Mouse (Mus musculus): ENCODE results near the gene Rcor3. TPM values are rescaled to one million over a fixed set of nuclear protein-coding genes. Genes with fewer than 3 reads are reported as not detected.

Rcor3 gene
- 25.9 and 30.9 TPM in 2 replicates for polyA plus RNA-seq (2015; fragmentation: Nextera tagmentation; extraction: Ambion mirVana)

GRCm38 (mm10) chr1:192137926-192138910 lies at the start of gene Rcor3:
TSS of gene Rcor3 (minus strand) at chr1:192138062.
- H3K4me2 ChIP-seq (replicated peaks) = peak within 1 kb of the TSS; percentile 95
- H3K4me1 ChIP-seq (replicated peaks) = peaks cover 18% of the 10 kb centered on the region
- H3K36me3 ChIP-seq = no peaks in the 10 kb centered on the region
- peak within 1 kb of the TSS; percentile 98 for H3K27ac ChIP-seq
- WGBS = under 1% methylated on average over 61 of the region's 88 CpGs
- ATAC-seq = peak; percentile 86
- peak within 1 kb of the TSS; percentile 93 for H3K9ac ChIP-seq (replicated peaks)
- no peaks in the 10 kb centered on the region for H3K9me3 ChIP-seq
- H3K4me3 ChIP-seq (replicated peaks) = peak within 1 kb of the TSS; percentile 79
- H3K27me3 ChIP-seq = no peaks in the 10 kb centered on the region

DNA sequence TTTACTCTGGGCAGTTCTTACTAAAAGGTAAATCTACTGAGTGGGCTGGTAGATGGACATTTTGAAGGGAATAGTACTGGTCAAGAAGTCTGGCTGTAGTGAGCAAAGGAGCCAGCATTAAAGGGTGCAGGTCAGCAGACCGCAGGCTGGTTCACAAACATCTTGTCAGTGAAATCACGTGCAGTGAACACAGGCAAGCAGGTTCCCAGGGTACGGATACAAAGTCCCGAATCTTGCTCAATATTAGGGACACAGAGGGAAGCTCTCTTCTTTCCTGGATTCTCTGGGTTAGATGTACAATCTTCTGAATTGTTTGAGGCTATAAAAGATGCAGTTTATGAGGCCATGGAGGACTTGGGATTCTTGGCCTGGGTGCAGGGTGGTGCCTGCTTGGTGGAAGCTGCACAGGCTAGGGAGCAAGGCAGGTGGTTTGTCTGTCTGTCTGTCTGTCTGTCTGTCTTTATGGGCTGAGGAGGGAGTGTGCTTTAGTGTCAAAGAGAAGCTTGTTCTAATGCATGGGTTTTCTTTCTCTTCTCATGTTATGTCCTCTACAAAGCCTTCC lies 43.9 kb upstream of the Rcor3 start:
- ATAC-seq = no peak
- H3K27me3 ChIP-seq = no peaks in the 10 kb centered on the region
- H3K4me3 ChIP-seq (replicated peaks) = no peak overlapping the region
- no peak overlapping the region for H3K9ac ChIP-seq (replicated peaks)
- WGBS = 85% methylated on average over 4 of the region's 4 CpGs
- no peak overlapping the region for H3K4me2 ChIP-seq (replicated peaks)
- no peak overlapping the region for H3K27ac ChIP-seq
- no peaks in the 10 kb centered on the region for H3K9me3 ChIP-seq
- no peaks in the 10 kb centered on the region for H3K36me3 ChIP-seq
- no peaks in the 10 kb centered on the region for H3K4me1 ChIP-seq (replicated peaks)

GRCm38 (mm10) chr1:192179877-192180276 lies 42.0 kb upstream of the Rcor3 start:
- Histone ChIP-seq H3K9ac (replicated peaks) (no peak overlapping the region), H3K27me3 (no peaks in the 10 kb centered on the region), H3K4me1 (replicated peaks) (no peaks in the 10 kb centered on the region), H3K27ac (no peak overlapping the region), H3K4me3 (replicated peaks) (no peak overlapping the region), H3K4me2 (replicated peaks) (no peak overlapping the region), H3K9me3 (no peaks in the 10 kb centered on the region), H3K36me3 (no peaks in the 10 kb centered on the region)
- WGBS = 88% methylated on average over 3 of the region's 3 CpGs
- ATAC-seq = no peak

DNA sequence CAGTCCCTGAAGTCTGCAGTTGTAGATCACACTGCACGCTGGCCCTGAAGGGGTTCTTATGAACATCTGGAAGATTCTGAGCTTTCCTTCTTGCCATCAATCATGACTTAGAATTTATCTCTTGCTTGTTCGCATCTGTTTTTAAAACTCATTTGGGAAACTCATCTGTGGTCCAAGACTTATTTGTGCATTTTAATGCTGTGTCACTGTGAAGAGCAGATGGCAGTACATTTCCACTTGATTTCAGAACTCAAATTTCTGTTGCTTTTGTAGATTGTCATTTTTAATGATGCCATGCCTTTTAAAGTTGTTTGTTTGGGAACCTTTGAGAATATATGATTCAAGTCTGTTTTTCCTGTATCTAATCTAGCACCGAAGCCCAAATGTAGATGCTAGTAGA lies 33.6 kb upstream of the Rcor3 start:
- no peaks in the 10 kb centered on the region for H3K4me1 ChIP-seq (replicated peaks)
- no peaks in the 10 kb centered on the region for H3K36me3 ChIP-seq
- no peaks in the 10 kb centered on the region for H3K27me3 ChIP-seq
- 94% methylated on average over 3 of the region's 3 CpGs for WGBS
- no peak for ATAC-seq
- H3K9me3 ChIP-seq = no peaks in the 10 kb centered on the region
- H3K9ac ChIP-seq (replicated peaks) = no peak overlapping the region
- no peak overlapping the region for H3K4me3 ChIP-seq (replicated peaks)
- no peak overlapping the region for H3K4me2 ChIP-seq (replicated peaks)
- H3K27ac ChIP-seq = no peak overlapping the region

DNA sequence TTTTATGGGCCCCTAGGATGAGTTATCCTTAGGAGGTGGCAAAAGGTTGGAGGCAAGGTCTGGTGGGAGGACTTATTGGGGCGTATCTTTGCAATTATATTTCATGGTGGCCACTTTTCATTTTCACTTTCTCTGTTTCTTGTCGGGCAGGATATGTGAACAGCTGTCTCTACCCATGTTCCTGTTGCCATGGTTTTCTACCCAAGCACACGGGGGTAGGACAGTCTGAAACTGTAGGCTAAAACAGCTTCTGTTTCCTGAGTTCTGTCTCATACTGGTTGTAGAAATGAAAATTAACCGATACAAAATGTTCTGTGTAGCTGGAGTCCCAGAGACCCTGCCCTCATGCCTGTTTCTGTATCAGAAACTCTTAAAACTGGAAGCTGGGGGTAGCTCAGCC lies 13.3 kb upstream of the Rcor3 start:
- Histone ChIP-seq H3K36me3 (no peaks in the 10 kb centered on the region), H3K4me2 (replicated peaks) (no peak overlapping the region), H3K27me3 (no peaks in the 10 kb centered on the region), H3K9ac (replicated peaks) (no peak overlapping the region), H3K4me1 (replicated peaks) (no peaks in the 10 kb centered on the region), H3K9me3 (0 out of 2 replicates have a peak, but pooled peaks cover 3% of the 10 kb centered on the region), H3K27ac (no peak overlapping the region), H3K4me3 (replicated peaks) (no peak overlapping the region)
- ATAC-seq = no peak
- 88% methylated on average over 4 of the region's 4 CpGs for WGBS

GRCm38 (mm10) chr1:192140313-192140712 lies 2.5 kb upstream of the Rcor3 start:
- Histone ChIP-seq H3K27ac (no peak overlapping the region), H3K27me3 (no peaks in the 10 kb centered on the region), H3K4me1 (replicated peaks) (peaks cover 18% of the 10 kb centered on the region), H3K9ac (replicated peaks) (no peak overlapping the region), H3K9me3 (no peaks in the 10 kb centered on the region), H3K36me3 (no peaks in the 10 kb centered on the region), H3K4me2 (replicated peaks) (no peak overlapping the region), H3K4me3 (replicated peaks) (no peak overlapping the region)
- no peak for ATAC-seq
- 96% methylated on average over 2 of the region's 2 CpGs for WGBS

DNA sequence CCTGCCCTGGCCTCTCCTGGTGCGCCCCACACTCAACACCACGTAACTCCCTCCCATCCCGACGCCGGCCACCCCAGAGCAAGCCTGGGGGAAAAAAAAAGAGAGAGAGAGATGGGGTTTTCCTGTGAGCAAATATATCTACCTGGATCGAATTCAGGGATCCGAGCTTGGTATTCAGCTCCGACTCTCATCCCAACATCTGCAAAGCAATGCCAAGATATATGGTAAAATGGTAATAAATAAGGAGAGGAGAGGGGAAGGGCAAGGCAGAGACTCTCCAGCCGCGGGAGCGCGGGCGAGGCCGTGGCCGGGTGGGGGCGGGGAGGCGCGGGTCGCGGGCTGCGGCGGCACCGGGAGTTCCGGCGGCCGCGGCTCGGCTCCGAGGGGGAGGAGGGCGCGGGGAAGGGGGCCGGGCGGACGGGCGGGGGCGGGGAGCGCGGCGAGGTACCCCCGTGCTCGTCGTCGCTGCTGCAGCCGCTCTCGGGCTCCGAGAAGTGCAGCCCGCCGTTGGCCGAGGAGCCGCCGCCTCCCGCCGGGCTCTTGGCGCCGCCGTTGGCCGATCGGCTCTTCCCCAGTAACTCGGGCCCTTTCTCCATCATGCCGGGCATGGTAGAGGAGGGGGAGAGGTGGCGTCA lies 454 bp downstream of the Rcor3 start:
- ATAC-seq = peak; percentile 16
- H3K9ac ChIP-seq (replicated peaks) = peak overlapping the region; percentile 93
- no peaks in the 10 kb centered on the region for H3K27me3 ChIP-seq
- peak overlapping the region; percentile 79 for H3K4me3 ChIP-seq (replicated peaks)
- under 1% methylated on average over 41 of the region's 61 CpGs for WGBS
- H3K4me2 ChIP-seq (replicated peaks) = peak overlapping the region; percentile 95
- no peaks in the 10 kb centered on the region for H3K36me3 ChIP-seq
- H3K9me3 ChIP-seq = no peaks in the 10 kb centered on the region
- H3K4me1 ChIP-seq (replicated peaks) = peaks cover 18% of the 10 kb centered on the region
- peak overlapping the region; percentile 98 for H3K27ac ChIP-seq

GRCm38 (mm10) chr1:192136561-192137290 lies 1.1 kb downstream of the Rcor3 start:
- WGBS = under 1% methylated on average over 48 of the region's 55 CpGs
- ATAC-seq = peak; percentile 93
- H3K4me2 ChIP-seq (replicated peaks) = peak overlapping the region; percentile 95
- H3K9ac ChIP-seq (replicated peaks) = peak overlapping the region; percentile 93
- H3K9me3 ChIP-seq = no peaks in the 10 kb centered on the region
- peak overlapping the region; percentile 98 for H3K27ac ChIP-seq
- peak overlapping the region; percentile 79 for H3K4me3 ChIP-seq (replicated peaks)
- H3K4me1 ChIP-seq (replicated peaks) = peaks cover 18% of the 10 kb centered on the region
- no peaks in the 10 kb centered on the region for H3K36me3 ChIP-seq
- H3K27me3 ChIP-seq = no peaks in the 10 kb centered on the region

DNA sequence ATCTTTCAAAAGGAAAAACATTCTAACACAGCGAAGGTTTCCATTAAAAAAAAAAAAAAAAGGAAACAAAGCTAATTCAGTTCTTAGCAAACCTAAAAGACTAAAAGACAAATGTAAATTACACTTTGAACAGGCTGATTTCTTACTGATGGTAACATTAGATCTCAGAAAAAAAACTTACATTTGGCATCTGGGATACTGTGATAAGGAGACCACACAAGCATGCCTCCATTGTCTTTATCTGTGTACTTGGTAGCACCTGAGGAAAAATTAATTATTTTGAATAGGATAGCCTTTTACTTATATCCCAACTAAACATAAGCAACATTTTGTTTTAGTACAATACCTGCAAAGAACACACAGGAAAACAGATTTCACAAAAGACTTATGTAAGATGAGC lies 7.7 kb downstream of the Rcor3 start:
- peaks cover 19% of the 10 kb centered on the region for H3K36me3 ChIP-seq
- H3K27me3 ChIP-seq = no peaks in the 10 kb centered on the region
- no peak for ATAC-seq
- H3K9me3 ChIP-seq = no peaks in the 10 kb centered on the region
- no peak overlapping the region for H3K4me3 ChIP-seq (replicated peaks)
- H3K4me1 ChIP-seq (replicated peaks) = no peaks in the 10 kb centered on the region
- no peak overlapping the region for H3K27ac ChIP-seq
- H3K4me2 ChIP-seq (replicated peaks) = no peak overlapping the region
- WGBS = 95% methylated on average over 1 of the region's 1 CpGs
- H3K9ac ChIP-seq (replicated peaks) = no peak overlapping the region

DNA sequence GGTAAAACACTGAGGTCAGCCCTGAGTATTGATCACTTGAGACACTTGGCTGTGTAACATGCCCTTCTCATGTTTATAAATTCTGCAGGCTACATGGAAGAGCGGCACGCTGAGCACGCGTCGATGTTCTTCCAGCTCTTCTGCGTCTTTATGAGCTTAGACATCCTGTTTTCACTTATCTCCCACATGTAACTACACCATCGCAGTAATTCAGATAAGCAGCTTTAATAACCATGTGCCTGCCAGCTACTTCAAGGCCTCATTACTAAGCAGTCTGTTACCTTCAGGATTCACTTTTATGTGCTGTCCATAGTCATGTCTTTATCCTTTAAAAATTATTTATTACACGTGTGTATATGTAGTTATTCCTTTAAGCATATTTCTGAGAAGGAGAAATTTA lies 9.5 kb downstream of the Rcor3 start:
- Histone ChIP-seq H3K4me2 (replicated peaks) (no peak overlapping the region), H3K9me3 (no peaks in the 10 kb centered on the region), H3K4me1 (replicated peaks) (no peaks in the 10 kb centered on the region), H3K27ac (no peak overlapping the region), H3K9ac (replicated peaks) (no peak overlapping the region), H3K4me3 (replicated peaks) (no peak overlapping the region), H3K27me3 (no peaks in the 10 kb centered on the region), H3K36me3 (peaks cover 30% of the 10 kb centered on the region)
- no peak for ATAC-seq
- 96% methylated on average over 8 of the region's 8 CpGs for WGBS

- WGBS = 89% methylated on average over 6 of the region's 6 CpGs
- ATAC-seq = no peak
- H3K4me1 ChIP-seq (replicated peaks) = no peaks in the 10 kb centered on the region
These were observed 12.1 kb downstream of the Rcor3 start for GRCm38 (mm10) chr1:192125761-192126160.

More at GRCm38 (mm10) chr1:192125761-192126160, 12.1 kb downstream of the Rcor3 start:
- Histone ChIP-seq H3K4me2 (replicated peaks) (no peak overlapping the region), H3K9ac (replicated peaks) (no peak overlapping the region), H3K9me3 (no peaks in the 10 kb centered on the region), H3K27ac (no peak overlapping the region), H3K36me3 (peaks cover 51% of the 10 kb centered on the region), H3K4me3 (replicated peaks) (no peak overlapping the region), H3K27me3 (no peaks in the 10 kb centered on the region)

Measured in midbrain, embryonic 13.5 days (tissue).